11 mouse cellular contexts compared by ENCODE assay signal in the genomic region with DNA sequence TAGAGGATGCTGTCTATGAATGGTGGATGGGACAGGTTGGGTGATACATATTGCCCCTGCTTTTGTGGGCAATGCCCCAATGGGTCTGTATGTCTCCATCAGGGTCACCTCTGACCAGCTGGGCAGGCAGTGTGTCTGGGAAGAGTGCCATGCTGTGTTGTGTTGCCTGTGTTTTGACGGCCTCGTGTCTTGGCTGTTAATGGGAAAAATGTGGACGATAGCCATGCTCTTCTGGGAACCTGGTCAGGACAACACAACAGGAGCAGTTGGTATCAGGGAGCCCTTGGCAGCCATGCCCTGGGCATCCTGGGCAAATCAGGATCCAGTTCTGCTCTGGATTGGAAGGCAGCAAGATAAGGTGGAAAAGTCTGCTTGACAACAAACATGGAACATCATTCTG. TPM values are rescaled to one million over a fixed set of nuclear protein-coding genes. Genes with fewer than 3 reads are reported as not detected.
DNase-seq lines count a peak whose midpoint lies in the region; ATAC-seq and TF ChIP-seq lines count a peak whose summit lies in the region.
"Had no signal": no experiment of that assay in that cellular context is flagged by ENCODE, and none has a peak within 500 bp of the region (broad histone marks: within the 10 kb centered on the region; RNA-seq: fewer than 3 reads in every experiment).

No protein-coding gene starts in this region.

- H3K4me3 ChIP-seq in heart, adult 2 months = no peak overlapping the region
- H3K4me3 ChIP-seq in heart, embryonic 12.5 days = no peak overlapping the region
- no peak overlapping the region for H3K4me3 ChIP-seq in MEL (ENCODE audit: control insufficient read depth in 1 of 2, insufficient read depth in 1 of 2, low read depth in 2 of 2, low read length in 2 of 2)
- no peak overlapping the region for H3K4me3 ChIP-seq in forebrain, embryonic 15.5 days
- H3K4me3 ChIP-seq: stomach, embryonic 15.5 days had no signal

- TF ChIP-seq CTCF in heart, adult 2 months (IDR thresholded peaks at IDR 0.05) = no peak
- TF ChIP-seq CTCF in MEL (IDR thresholded peaks at IDR 0.05 in 2 of 3, conservative IDR thresholded peaks at IDR 0.05 in 1 of 3; ENCODE audit: control insufficient read depth in 1 of 3, insufficient read depth in 1 of 3, low read depth in 2 of 3, low read length in 3 of 3, poor library complexity in 1 of 3, severe bottlenecking in 1 of 3) = no peak

- 42% methylated on average over 3 of the region's 3 CpGs for WGBS in heart, adult 2 months
- WGBS in heart, embryonic 12.5 days = 81% methylated on average over 3 of the region's 3 CpGs
- WGBS in forebrain, embryonic 15.5 days = 79% methylated on average over 3 of the region's 3 CpGs

- no peaks in the 10 kb centered on the region for H3K79me2 ChIP-seq in heart, adult 2 months (replicated peaks; ENCODE audit: control insufficient read depth, insufficient read depth, low read length)
- peaks cover 12% of the 10 kb centered on the region for H3K79me2 ChIP-seq in MEL (ENCODE audit: control insufficient read depth, insufficient read depth, low read length, poor library complexity)

- peak; percentile 61 to 86 for DNase-seq in heart, adult 2 months
- DNase-seq in MEL (ENCODE audit: low read depth, low spot score) = no peak
- DNase-seq in cerebellum, adult 18-20 months = peak; percentile 88 to 90
- peak; percentile 62 to 78 for DNase-seq in gastrocnemius, postnatal 36 days
- no peak for DNase-seq in frontal cortex, postnatal 36 days (ENCODE audit: low spot score in 2 of 2)
- DNase-seq: lung, adult 18-20 months had no signal

- peak; percentile 99 for TF ChIP-seq EP300 in heart, adult 2 months (IDR thresholded peaks at IDR 0.05; ENCODE audit: insufficient read depth, low read depth, low read length)
- no peak for TF ChIP-seq EP300 in MEL (IDR thresholded peaks at IDR 0.05; ENCODE audit: low read depth in 1 of 2, low read length in 2 of 2)

- H3K27ac ChIP-seq in heart, adult 2 months = peak overlapping the region; percentile 84
- no peak overlapping the region for H3K27ac ChIP-seq in heart, embryonic 12.5 days (ENCODE audit: poor library complexity, severe bottlenecking)
- no peak overlapping the region for H3K27ac ChIP-seq in MEL (ENCODE audit: control insufficient read depth, low read depth, low read length)
- H3K27ac ChIP-seq in forebrain, embryonic 15.5 days (replicated peaks) = no peak overlapping the region
- H3K27ac ChIP-seq: stomach, embryonic 15.5 days had no signal

- no peak for ATAC-seq in heart, embryonic 12.5 days (ENCODE audit: insufficient number of reproducible peaks, low FRiP score)
- no peak for ATAC-seq in megakaryocyte progenitor cell, adult 5-6 weeks (replicated peaks; ENCODE audit: poor library complexity)
- ATAC-seq in forebrain, embryonic 15.5 days (replicated peaks) = no peak
- ATAC-seq: activated CD4-positive, CD25-positive, alpha-beta regulatory T cell, adult 4 months had no signal

- H3K9ac ChIP-seq in heart, adult 2 months (ENCODE audit: low read depth, low read length) = no peak overlapping the region
- no peak overlapping the region for H3K9ac ChIP-seq in heart, embryonic 12.5 days
- no peak overlapping the region for H3K9ac ChIP-seq in MEL (ENCODE audit: control insufficient read depth, low read depth, low read length, poor library complexity, severe bottlenecking)
- H3K9ac ChIP-seq in forebrain, embryonic 15.5 days (replicated peaks) = no peak overlapping the region
- H3K9ac ChIP-seq: stomach, embryonic 15.5 days had no signal

- peaks cover 4% of the 10 kb centered on the region for H3K4me1 ChIP-seq in heart, adult 2 months (ENCODE audit: control insufficient read depth, insufficient read depth, low read length)
- H3K4me1 ChIP-seq in heart, embryonic 12.5 days (replicated peaks) = peaks cover 10% of the 10 kb centered on the region
- peaks cover 9 to 24% of the 10 kb centered on the region in 2 experiments for H3K4me1 ChIP-seq in MEL (ENCODE audit: control insufficient read depth in 1 of 2, insufficient read depth in 2 of 2, low read length in 2 of 2)
- H3K4me1 ChIP-seq in forebrain, embryonic 15.5 days = peaks cover 10% of the 10 kb centered on the region

- H3K27me3 ChIP-seq in heart, adult 2 months (ENCODE audit: control insufficient read depth, insufficient read depth, low read length) = no peaks in the 10 kb centered on the region
- peaks cover 40% of the 10 kb centered on the region for H3K27me3 ChIP-seq in heart, embryonic 12.5 days (replicated peaks)
- H3K27me3 ChIP-seq in MEL (ENCODE audit: control insufficient read depth in 1 of 2, insufficient read depth in 2 of 2, low read length in 2 of 2) = no peaks in the 10 kb centered on the region
- H3K27me3 ChIP-seq in forebrain, embryonic 15.5 days = peaks cover 1% of the 10 kb centered on the region; the same call in 1 of the 2 replicates

- no peak overlapping the region for H3K4me2 ChIP-seq in heart, embryonic 12.5 days
- no peak overlapping the region for H3K4me2 ChIP-seq in forebrain, embryonic 15.5 days (replicated peaks)
- H3K4me2 ChIP-seq: stomach, embryonic 15.5 days had no signal

- no peak for TF ChIP-seq RAD21 in MEL (IDR thresholded peaks at IDR 0.05; ENCODE audit: low read depth, low read length)

- H3K9me3 ChIP-seq in heart, embryonic 12.5 days (replicated peaks) = 0 out of 2 replicates have a peak, but pooled peaks cover 5% of the 10 kb centered on the region
- no peaks in the 10 kb centered on the region for H3K9me3 ChIP-seq in MEL (replicated peaks; ENCODE audit: insufficient read depth, low read length)
- no peaks in the 10 kb centered on the region; the same call in 1 of the 2 replicates for H3K9me3 ChIP-seq in forebrain, embryonic 15.5 days
- H3K9me3 ChIP-seq: stomach, embryonic 15.5 days had no signal

- no peak; the same call in 1 of the 2 replicates for TF ChIP-seq POLR2A in heart, adult 2 months (IDR thresholded peaks at IDR 0.05; ENCODE audit: insufficient read depth, low read depth, low read length)
- peak in 1 of 2 experiments; percentile 50; a peak in 1 of 4 replicates for TF ChIP-seq POLR2A in MEL (IDR thresholded peaks at IDR 0.05; ENCODE audit: control insufficient read depth in 1 of 2, insufficient read depth in 1 of 2, low read depth in 1 of 2, low read length in 2 of 2, poor library complexity in 1 of 2)

- no peaks in the 10 kb centered on the region for H3K36me3 ChIP-seq in heart, adult 2 months (ENCODE audit: control insufficient read depth, insufficient read depth, low read length)
- H3K36me3 ChIP-seq in heart, embryonic 12.5 days = no peaks in the 10 kb centered on the region
- H3K36me3 ChIP-seq in MEL (ENCODE audit: control insufficient read depth in 1 of 2, insufficient read depth in 2 of 2, low read length in 2 of 2) = peaks cover 2 to 10% of the 10 kb centered on the region in 2 experiments; a peak in 3 of 4 replicates
- no peaks in the 10 kb centered on the region for H3K36me3 ChIP-seq in forebrain, embryonic 15.5 days
- H3K36me3 ChIP-seq: stomach, embryonic 15.5 days had no signal

- intact Hi-C loops in heart, adult 2 months (cut with DNase I) = no loop called here
- intact Hi-C loops in gastrocnemius, postnatal 36 days (cut with DNase I) = no loop called here

TF ChIP-seq in MEL, 35 proteins besides CTCF, POLR2A, EP300 and RAD21:
- TF ChIP-seq CHD2 (IDR thresholded peaks at IDR 0.05; ENCODE audit: low read length) (no peak), POLR2AphosphoS2 (IDR thresholded peaks at IDR 0.05; ENCODE audit: low read length) (0 out of 2 replicates have a peak, but pooled peaks have one; percentile 55)

RNA-seq across cellular contexts. Expression of gene Chac1, which starts 4.1 kb away (rescaled TPM):
- total RNA-seq in heart, adult 2 months (2021) = 10 to 100 TPM in 1 of 2 experiments, 1 to 10 TPM in 1; 5.6 to 13.7 TPM
- 6.2 and 8.1 TPM in 2 replicates for polyA plus RNA-seq in heart, adult 2 months (2012; rRNA removed)
- 0.12 and 0.31 TPM in 2 replicates for polyA plus RNA-seq in heart, embryonic 12.5 days (2016; fragmentation: Nextera tagmentation; extraction: Ambion mirVana)
- 3.6 and 33.0 TPM in 2 replicates for total RNA-seq in MEL (2012; rRNA removed)
- polyA plus RNA-seq in MEL (2012; ENCODE audit: insufficient read depth in 1 of 2, insufficient read length in 2 of 2, low read depth in 1 of 2, low replicate concordance in 2 of 2, missing spikeins in 1 of 2) = 1 to 10 TPM in 1 of 2 experiments, not detected in 1; 6.4 TPM
- total RNA-seq in gastrocnemius, postnatal 36 days (2021) = 10 to 100 TPM; 40.1 to 82.4 TPM
- total RNA-seq in megakaryocyte progenitor cell, adult 5-6 weeks (2015) = 0.34 and 0.57 TPM in 2 replicates
- total RNA-seq in megakaryocyte progenitor cell, adult 5-6 weeks (2017) = 0.71 and 1.3 TPM in 2 replicates
- polyA plus RNA-seq in forebrain, embryonic 15.5 days (2015; fragmentation: Nextera tagmentation; extraction: Ambion mirVana) = 5.5 and 5.8 TPM in 2 replicates
- polyA plus RNA-seq: activated CD4-positive, CD25-positive, alpha-beta regulatory T cell, adult 4 months had no signal

RNA-seq across cellular contexts. Expression of gene Dll4, which starts 29.5 kb away (rescaled TPM):
- total RNA-seq in heart, adult 2 months (2021) = 10 to 100 TPM; 13.7 to 15.8 TPM
- polyA plus RNA-seq in heart, adult 2 months (2012; rRNA removed) = 22.0 and 35.8 TPM in 2 replicates
- 6.5 and 6.8 TPM in 2 replicates for polyA plus RNA-seq in heart, embryonic 12.5 days (2016; fragmentation: Nextera tagmentation; extraction: Ambion mirVana)
- 0.16 TPM in 1 of 2 replicates, not detected in the other for total RNA-seq in MEL (2012; rRNA removed)
- polyA plus RNA-seq in MEL (2012; ENCODE audit: insufficient read depth in 1 of 2, insufficient read length in 2 of 2, low read depth in 1 of 2, low replicate concordance in 2 of 2, missing spikeins in 1 of 2) = under 1 TPM in 1 of 2 experiments, not detected in 1; 0.18 TPM
- total RNA-seq in gastrocnemius, postnatal 36 days (2021) = 1 to 10 TPM; 5.1 to 5.5 TPM
- 0.05 TPM in 1 of 2 replicates, not detected in the other for total RNA-seq in megakaryocyte progenitor cell, adult 5-6 weeks (2015)
- total RNA-seq in megakaryocyte progenitor cell, adult 5-6 weeks (2017) = not detected in 2 replicates
- 4.0 and 4.1 TPM in 2 replicates for polyA plus RNA-seq in forebrain, embryonic 15.5 days (2015; fragmentation: Nextera tagmentation; extraction: Ambion mirVana)
- polyA plus RNA-seq: activated CD4-positive, CD25-positive, alpha-beta regulatory T cell, adult 4 months had no signal

Comparison
In these comparisons a context has a peak if more than half of its experiments do, and no peak if none do; other contexts are left out.
1. DNase-seq: peak in heart, adult 2 months (2 of 2), cerebellum, adult 18-20 months (2 of 2) and gastrocnemius, postnatal 36 days (2 of 2); none in MEL (single experiment) and frontal cortex, postnatal 36 days (0 of 2).